Mouse (Mus musculus): ENCODE measurements around the gene Kpna3. TPM values are rescaled to one million over a fixed set of nuclear protein-coding genes. Genes with fewer than 3 reads are reported as not detected.
"Not testable (repeated sequence)": the region's sequence is repeated elsewhere in the genome, so short reads cannot be mapped to it uniquely, and the experiment has no call there.

Kpna3 gene
- total RNA-seq (2022): 10 to 100 TPM; 24.1 to 35.9 (median 31.4) TPM

DNA sequence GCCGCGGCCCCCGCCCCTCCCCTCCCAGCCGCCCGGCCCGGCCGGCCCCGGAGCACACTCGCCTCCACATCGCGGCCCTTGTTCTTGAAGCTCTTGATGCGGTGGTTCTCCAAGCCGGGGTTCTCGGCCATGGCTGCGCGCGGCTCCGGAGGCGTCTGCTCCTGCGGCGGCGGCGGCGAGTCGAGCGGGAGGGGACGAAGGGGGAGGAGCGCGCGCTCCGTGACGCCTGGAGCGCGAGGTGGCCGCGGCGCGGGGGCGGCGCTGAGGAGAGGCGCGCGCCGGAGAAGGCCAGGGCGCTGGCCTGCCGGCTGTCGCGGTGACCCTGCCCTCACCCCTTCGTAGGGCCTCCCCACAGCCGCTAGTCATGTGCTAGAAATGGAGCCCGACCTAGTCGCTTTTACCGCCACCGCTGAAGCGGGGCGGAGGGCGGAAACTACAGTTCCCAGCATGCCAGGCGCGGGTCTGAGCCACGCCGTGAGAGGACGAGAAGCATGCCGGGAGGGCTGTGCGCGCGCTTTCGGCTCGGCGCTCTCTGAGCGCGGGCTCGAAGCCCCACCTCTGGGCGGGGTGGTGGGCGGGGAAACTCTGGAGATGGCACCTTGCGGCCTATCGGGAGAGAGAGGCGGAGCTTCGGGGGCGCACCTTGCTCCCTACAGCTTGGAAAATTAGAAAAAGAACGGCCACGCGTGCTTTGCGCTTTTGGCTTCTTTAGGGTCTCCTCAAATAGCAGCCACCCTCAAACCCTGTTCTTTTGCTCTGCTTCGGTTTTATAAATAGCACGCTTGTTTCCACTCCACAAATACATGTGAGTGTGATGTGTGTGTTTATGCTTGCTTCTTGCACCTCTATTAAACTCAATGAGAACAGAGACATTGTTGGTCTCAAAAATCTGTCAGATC lies at the start of gene Kpna3:
Gene Kpna3, minus strand, starts transcription at position 214 of the 899 bp plus-strand sequence.
- DNase-seq: peak; percentile 98

GRCm38 (mm10) chr14:61460365-61460764 lies 20.7 kb upstream of the Kpna3 start:
- no peak for DNase-seq

DNA sequence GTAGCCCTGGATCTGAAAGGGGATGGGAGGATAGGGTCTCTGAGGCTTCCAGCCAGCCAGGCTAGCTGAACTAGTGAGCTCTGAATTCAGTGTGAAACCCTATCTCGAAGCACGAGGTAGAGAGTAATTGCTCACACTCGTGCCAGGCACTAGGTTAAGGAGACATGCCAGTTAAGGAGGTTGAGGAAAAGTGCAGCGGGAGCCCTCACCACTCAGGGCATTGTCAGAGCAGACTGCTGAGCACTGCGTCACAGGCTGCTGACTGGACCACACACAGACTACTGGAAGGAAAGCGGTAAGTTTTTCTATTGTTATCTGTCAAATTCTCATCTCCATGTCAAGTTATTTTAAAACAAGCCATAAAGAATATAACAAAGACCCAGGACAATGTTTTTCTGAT lies 17.8 kb upstream of the Kpna3 start:
- DNase-seq: no peak

DNA sequence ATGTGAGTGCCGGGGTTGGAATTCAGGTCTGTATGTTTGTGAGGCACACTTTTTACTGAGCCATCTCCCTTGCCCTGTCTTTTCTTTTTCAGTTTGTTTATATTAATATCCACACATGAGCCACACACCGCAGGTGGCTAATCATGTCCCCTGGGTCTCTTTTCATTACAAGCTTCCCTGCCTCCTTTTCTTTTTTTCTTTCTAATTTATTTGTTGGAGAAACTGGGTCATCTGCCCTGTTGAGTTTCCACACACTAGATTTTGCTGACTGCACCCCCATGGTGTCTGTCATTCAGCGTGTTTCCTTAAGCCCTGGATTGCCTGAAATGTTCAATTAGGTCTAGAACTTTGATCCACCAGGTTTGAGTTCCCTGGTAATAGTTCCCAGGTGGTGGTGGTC lies 15.9 kb upstream of the Kpna3 start:
- no peak for DNase-seq

- no peak for DNase-seq
Measured at GRCm38 (mm10) chr14:61453032-61453431, 13.4 kb upstream of the Kpna3 start.

DNA sequence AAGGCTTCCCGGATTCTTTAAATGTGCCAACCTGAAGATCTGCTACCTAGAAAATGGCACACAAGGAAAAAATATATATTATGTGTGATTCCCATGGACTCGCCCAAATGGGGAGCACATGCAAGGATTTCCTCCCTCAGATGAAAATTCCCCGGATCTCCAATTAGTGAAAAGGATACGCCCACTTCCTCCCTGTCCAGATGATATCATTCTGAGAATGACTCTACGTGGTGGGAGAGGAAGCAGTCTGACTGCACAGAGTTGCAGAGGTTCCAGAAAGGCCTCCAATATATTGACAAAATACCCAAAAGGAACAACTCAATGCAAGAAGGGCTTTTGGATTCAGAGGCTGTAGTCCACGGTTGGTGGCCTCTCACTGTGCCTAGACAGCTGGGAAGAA lies 12.8 kb upstream of the Kpna3 start:
- no peak for DNase-seq

DNA sequence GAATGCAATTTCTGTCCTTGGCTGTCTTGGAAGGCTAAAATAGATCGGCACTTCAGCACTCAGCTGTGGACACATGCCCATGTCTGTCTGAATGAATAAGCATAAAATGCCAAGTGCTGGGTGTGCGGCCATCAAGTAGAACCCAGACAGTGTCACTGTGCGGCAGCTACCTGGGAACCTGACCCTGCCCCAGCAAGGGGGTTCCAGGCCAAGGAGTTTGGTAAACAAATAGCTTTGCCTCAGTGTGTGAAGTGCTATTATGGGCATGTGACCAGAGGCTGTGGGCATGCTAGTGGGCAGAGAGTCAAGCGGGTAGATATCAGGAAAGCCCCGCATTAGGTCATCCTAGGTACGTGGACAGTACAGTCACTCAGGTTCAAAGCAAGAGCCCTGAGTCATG lies 8.1 kb upstream of the Kpna3 start:
- no peak for DNase-seq

GRCm38 (mm10) chr14:61439141-61439660 lies 473 bp downstream of the Kpna3 start:
- peak; percentile 42 for DNase-seq

- no peak for DNase-seq
Measured at GRCm38 (mm10) chr14:61438171-61438945, 1.3 kb downstream of the Kpna3 start.

DNA sequence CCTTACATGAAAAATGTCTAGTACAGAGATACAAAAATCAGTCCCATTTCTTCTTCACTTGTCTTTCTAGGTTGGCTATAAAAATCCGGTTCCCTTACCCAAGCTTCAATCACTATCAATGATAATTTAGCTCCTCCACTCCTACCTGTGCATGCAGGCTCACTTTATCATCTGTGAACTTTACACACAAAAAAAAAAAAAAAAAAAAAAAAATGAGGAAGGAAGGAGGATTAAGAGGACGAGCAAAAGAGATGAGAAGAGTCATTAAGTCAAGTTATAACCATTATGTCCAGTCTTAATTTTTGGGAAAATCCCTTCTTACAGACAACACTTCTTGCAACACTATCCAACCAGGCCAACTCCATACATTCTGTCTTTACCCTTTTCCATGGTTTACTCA lies 2.8 kb downstream of the Kpna3 start:
- no peak for DNase-seq

- DNase-seq: no peak
Measured at GRCm38 (mm10) chr14:61428126-61428787, 11.4 kb downstream of the Kpna3 start.

DNA sequence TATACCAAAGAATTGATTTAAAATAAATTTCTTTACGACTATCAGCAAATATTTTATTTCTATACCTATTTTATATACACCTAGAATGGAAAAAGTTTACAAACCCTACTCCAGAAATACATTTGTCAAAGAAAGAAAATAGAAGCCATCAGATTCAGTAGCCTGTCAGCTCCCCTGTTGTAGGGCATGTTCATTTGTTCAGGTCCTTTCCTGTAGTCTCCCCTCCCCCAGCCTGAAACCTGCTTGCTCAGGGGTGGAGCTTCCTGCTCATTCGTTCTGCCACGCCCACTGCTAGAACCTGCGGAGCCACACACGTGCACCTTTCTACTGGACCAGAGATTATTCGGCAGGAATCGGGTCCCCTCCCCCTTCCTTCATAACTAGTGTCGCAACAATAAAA lies 12.6 kb downstream of the Kpna3 start:
- not testable (repeated sequence) for DNase-seq

DNA sequence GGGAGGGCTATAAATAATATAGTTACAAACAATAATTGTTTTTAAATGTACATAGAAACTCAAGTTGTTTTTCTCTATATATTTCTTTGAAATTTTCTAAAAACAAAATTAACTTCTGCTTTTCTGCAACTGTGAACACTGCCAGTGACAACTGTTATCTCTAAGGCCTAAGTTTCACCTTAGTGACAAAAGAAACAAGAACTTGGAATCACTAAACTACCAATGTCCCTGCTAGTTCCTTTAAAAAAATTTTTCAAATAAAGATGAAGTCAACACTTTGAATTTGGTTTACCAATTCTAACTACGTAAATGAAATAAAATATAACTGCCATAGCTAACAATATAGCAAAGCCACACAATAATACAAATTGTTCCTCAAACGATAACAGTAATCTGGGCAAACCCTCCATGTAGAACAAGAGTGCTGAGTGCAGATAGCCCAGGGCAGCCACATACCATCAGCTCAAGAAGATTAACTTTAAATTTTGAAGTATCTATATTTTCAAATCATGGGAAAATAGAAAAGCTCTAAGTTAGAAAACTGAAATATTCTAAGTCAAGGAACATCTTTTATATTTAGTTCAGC lies 14.5 kb downstream of the Kpna3 start:
- DNase-seq: no peak

DNA sequence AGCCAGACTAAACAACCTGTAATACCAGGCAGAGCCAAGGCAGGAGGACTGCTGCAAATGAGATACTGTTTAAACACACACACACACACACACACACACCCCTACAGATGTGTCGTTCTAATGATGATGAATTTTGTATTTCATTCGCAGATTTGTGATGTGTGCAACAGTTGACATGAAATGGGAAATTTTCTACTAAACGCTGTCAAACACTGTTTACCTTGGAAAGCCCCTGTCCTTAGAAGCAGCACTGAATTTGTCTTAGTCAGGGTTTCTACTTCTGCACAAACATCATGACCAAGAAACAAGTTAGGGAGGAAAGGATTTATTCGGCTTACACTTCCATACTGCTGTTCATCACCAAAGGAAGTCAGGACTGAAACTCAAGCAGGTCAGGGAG lies 24.0 kb downstream of the Kpna3 start:
- no peak for DNase-seq

DNA sequence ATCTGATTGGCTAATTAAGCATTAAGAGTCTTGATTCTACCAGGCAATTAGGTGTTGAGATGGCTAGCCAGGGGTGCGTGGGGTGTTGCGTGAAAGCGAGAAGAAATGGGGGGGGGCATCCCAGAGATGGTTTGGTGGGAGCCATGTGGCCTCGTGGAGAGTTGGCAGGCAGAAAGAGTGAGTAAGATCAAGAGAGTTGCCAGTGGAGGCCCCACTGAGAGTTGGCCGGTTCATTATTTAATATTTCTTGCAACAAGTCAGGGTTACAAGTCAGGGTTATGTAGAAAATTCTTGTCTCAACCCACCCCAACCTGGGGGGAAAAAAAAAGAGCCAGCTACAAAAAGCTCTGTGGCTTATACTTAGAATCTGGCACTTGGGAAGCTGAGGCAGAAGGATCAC lies 24.4 kb downstream of the Kpna3 start:
- DNase-seq: no peak

DNA sequence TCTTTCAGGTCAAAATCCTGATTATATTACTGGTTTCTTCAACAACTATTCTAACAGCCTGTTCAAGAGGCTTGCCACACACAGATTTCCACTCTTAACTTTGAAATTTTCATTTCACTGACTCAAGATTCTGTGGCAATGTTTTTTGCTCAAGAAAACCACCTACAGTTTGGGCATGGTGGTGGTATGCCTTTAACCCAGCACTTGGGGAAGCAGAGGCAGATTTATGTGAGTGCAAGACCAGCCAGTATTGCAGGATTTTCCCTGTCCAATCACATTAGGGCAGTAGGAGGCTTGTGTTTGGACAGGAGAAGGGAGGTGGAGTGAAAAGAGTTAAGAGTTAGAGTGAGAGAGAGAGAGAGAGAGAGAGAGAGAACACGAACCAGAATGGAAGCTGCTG lies 24.9 kb downstream of the Kpna3 start:
- no peak for DNase-seq

DNA sequence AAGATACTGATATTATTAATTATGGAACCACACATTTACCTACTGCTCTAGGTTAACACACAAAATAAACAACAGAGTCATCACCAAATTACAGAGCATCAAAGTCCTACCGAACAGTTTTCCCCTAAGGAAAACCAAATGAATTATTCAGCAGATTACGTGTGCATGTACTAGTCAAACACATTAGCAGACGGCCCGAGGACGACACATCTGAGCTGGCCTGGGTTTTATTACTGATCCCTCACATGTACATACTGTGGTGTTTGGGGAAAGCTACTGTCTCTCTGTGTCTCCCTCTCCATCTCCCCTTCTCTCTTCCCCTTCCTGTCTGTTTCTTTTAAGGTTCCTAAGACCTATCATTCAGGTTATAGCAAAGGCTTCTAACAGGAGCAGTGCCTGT lies 25.5 kb downstream of the Kpna3 start:
- no peak for DNase-seq

GRCm38 (mm10) chr14:61413686-61414085 lies 26.0 kb downstream of the Kpna3 start:
- DNase-seq: no peak

DNA sequence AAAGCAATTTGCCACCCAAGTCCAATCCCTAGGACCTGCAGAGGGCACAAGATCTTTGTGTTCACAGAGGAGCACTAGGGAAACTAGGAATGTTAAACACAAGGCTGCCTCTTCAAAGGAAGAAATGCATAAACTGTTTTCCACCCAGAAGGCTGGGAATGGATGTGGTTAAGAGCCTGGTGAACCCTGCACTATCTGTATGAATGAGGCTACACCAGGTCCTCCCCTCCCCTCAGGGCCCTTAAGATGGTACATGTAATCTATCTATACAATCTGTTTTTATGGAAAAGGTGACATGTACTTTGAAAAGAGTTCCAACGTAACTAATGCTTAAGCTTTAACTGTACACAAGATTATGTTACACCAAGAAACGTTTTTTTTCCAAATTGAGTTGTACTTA lies 29.7 kb downstream of the Kpna3 start:
- no peak for DNase-seq

GRCm38 (mm10) chr14:61407055-61407454 lies 32.6 kb downstream of the Kpna3 start:
- no peak for DNase-seq

- DNase-seq: no peak
Measured at GRCm38 (mm10) chr14:61405761-61406160, 33.9 kb downstream of the Kpna3 start.

DNA sequence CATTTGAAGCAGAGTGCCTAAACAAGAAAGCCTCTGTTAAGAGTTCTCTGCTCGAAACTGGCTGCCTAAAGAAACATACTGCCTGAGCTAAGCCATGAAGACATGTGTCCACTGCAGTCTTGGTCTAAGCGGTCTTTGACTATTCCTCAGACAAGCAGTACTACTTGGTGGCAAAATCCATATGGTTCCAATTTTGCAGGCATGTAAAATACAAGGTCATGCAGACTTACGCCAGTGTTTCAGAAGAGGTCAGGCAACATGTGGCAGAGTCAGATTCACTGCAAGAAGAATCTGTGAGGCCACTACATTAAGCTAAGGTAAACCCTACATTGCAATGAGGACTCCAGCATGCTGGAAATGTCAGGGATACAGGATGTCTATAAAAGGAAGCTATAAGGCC lies 34.7 kb downstream of the Kpna3 start:
- DNase-seq: no peak

DNA sequence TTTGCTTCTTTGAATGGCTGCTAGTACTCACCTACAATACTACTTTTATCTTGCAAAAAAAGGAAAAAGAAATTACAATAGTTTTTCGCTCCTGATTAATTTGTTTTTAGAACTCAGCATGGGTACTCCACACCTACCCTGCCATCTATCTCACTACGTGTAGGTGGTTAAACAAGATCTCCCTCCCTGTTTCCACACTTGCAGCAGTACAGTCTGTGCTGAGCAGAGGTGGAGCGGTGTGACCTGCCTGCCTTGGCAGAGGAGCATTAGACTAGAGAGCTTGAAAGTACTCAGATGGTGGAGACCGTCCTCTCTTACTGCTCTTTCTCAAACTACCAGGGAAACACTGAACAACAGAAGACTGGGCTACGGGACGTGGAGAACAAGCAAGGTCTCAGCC lies 44.9 kb downstream of the Kpna3 start:
- DNase-seq: no peak

All from adrenal gland, adult 8-10 months (tissue).